Mouse (Mus musculus) CH12.LX (cell line): ENCODE data around the gene Vps18. TPM values are rescaled to one million over a fixed set of nuclear protein-coding genes. Genes with fewer than 3 reads are reported as not detected.

Experiments used
- DNase-seq: peaks from one replicate; pipeline ENCODE4 v3.0.0-alpha.2; 2013; ENCODE audit errors: extremely low read depth
- H3K27ac ChIP-seq: 2 replicates; pipeline ENCODE4 v1.5.1; 2012; ENCODE audit warnings: low read depth, mild to moderate bottlenecking, control low read depth, moderate library complexity; ENCODE audit not compliant: insufficient read depth
- H3K27me3 ChIP-seq: replicated peaks from 2 replicates; pipeline ENCODE3; 2012; ENCODE audit warnings: inconsistent platforms
- H3K36me3 ChIP-seq, 2 experiments: replicated peaks in 1 of 2; 2 replicates each; pipeline versions ENCODE3 to v1.6.1; 2012; ENCODE audit warnings: inconsistent platforms in 1 of 2, low read length in 1 of 2, mild to moderate bottlenecking in 1 of 2, mixed read lengths in 1 of 2, moderate library complexity in 1 of 2; ENCODE audit not compliant: control insufficient read depth in 1 of 2, insufficient read depth in 1 of 2
- H3K4me1 ChIP-seq, 2 experiments: 2 replicates each; pipeline ENCODE4 v1.6.1; 2012; ENCODE audit warnings: inconsistent platforms in 1 of 2, moderate library complexity in 1 of 2; ENCODE audit not compliant: insufficient read depth in 2 of 2, control insufficient read depth in 1 of 2
- H3K4me2 ChIP-seq: 2 replicates; pipeline ENCODE4 v1.6.1; 2012; ENCODE audit warnings: low read depth, mild to moderate bottlenecking, control low read depth; ENCODE audit not compliant: poor library complexity, insufficient read depth, severe bottlenecking
- H3K4me3 ChIP-seq, 3 experiments: fragments of 150-350 bp in 1 of 3; sonication (generic) in 1 of 3; replicated peaks in 1 of 3; 2 replicates each; pipeline versions ENCODE3 to v1.5.1; 2011 to 2012; ENCODE audit warnings: low read depth in 2 of 3, low read length in 2 of 3, mild to moderate bottlenecking in 2 of 3, moderate library complexity in 2 of 3, control low read depth in 1 of 3, improper control_type of control experiment in 1 of 3, inconsistent platforms in 1 of 3, mixed read lengths in 1 of 3; ENCODE audit not compliant: poor library complexity in 1 of 3
- H3K79me2 ChIP-seq: replicated peaks from 2 replicates; pipeline ENCODE4 v1.6.1; 2012; ENCODE audit warnings: mild to moderate bottlenecking, moderate library complexity; ENCODE audit not compliant: control insufficient read depth, poor library complexity, insufficient read depth, severe bottlenecking; ENCODE audit errors: extremely low read depth
- H3K9ac ChIP-seq: 2 replicates; pipeline ENCODE4 v1.6.1; 2012; ENCODE audit warnings: low read depth, mild to moderate bottlenecking, control low read depth, moderate library complexity; ENCODE audit not compliant: insufficient read depth
- H3K9me3 ChIP-seq: replicated peaks from 2 replicates; pipeline ENCODE3; 2012; ENCODE audit warnings: low read length, inconsistent platforms, mixed read lengths
- BHLHE40 ChIP-seq: IDR thresholded peaks from 2 replicates; pipeline ENCODE4 v1.6.1; 2011; ENCODE audit warnings: mild to moderate bottlenecking, low read depth, low read length, improper control_type of control experiment
- CHD2 ChIP-seq: IDR thresholded peaks from 2 replicates; pipeline ENCODE4 v1.6.1; 2011; ENCODE audit warnings: low read length, improper control_type of control experiment
- CTCF ChIP-seq, 2 experiments: IDR thresholded peaks in 1 of 2; conservative IDR thresholded peaks in 1 of 2; 2 replicates each; pipeline ENCODE4 v1.5.1; 2011 to 2012; ENCODE audit warnings: low read depth in 2 of 2, low read length in 2 of 2, improper control_type of control experiment in 1 of 2, inconsistent platforms in 1 of 2, mild to moderate bottlenecking in 1 of 2, moderate library complexity in 1 of 2
- E2F4 ChIP-seq: IDR thresholded peaks from 2 replicates; pipeline ENCODE4 v1.6.1; 2011; ENCODE audit warnings: low read depth, low read length, improper control_type of control experiment; ENCODE audit not compliant: insufficient replicate concordance
- EP300 ChIP-seq: IDR thresholded peaks from 2 replicates; pipeline ENCODE4 v1.6.1; 2011; ENCODE audit warnings: low read length, improper control_type of control experiment
- GABPA ChIP-seq: IDR thresholded peaks from 2 replicates; pipeline ENCODE4 v1.6.1; 2012; ENCODE audit warnings: low read depth, low read length, improper control_type of control experiment, inconsistent platforms; ENCODE audit not compliant: insufficient replicate concordance
- IRF4 ChIP-seq: IDR thresholded peaks from 2 replicates; pipeline ENCODE4 v1.6.1; 2014; ENCODE audit warnings: low read depth, mild to moderate bottlenecking, inconsistent platforms, low read length, improper control_type of control experiment
- JUN ChIP-seq: IDR thresholded peaks from 2 replicates; pipeline ENCODE4 v1.6.1; 2011; ENCODE audit warnings: low read depth, mild to moderate bottlenecking, low read length, improper control_type of control experiment, moderate library complexity; ENCODE audit not compliant: insufficient read depth
- JUND ChIP-seq: conservative IDR thresholded peaks from 2 replicates; pipeline ENCODE4 v1.6.1; 2011; ENCODE audit warnings: low read depth, low read length, improper control_type of control experiment
- MAFK ChIP-seq: IDR thresholded peaks from 2 replicates; pipeline ENCODE4 v1.6.1; 2011; ENCODE audit warnings: low read length, improper control_type of control experiment; ENCODE audit not compliant: insufficient replicate concordance
- MAX ChIP-seq: IDR thresholded peaks from 2 replicates; pipeline ENCODE4 v1.6.1; 2011; ENCODE audit warnings: low read length, improper control_type of control experiment
- MEF2A ChIP-seq: IDR thresholded peaks from 2 replicates; pipeline ENCODE4 v1.6.1; 2014; ENCODE audit warnings: low read depth, mild to moderate bottlenecking, inconsistent platforms, low read length, improper control_type of control experiment, borderline replicate concordance
- MXI1 ChIP-seq: IDR thresholded peaks from 2 replicates; pipeline ENCODE4 v1.6.1; 2011; ENCODE audit warnings: mild to moderate bottlenecking, low read depth, low read length, improper control_type of control experiment
- NELFE ChIP-seq: IDR thresholded peaks from 2 replicates; pipeline ENCODE4 v1.6.1; 2011; ENCODE audit warnings: low read depth, low read length, improper control_type of control experiment
- PAX5 ChIP-seq: IDR thresholded peaks from 2 replicates; pipeline ENCODE4 v1.6.1; 2012; ENCODE audit warnings: low read length, inconsistent platforms, mixed read lengths
- POLR2A ChIP-seq: IDR thresholded peaks from 2 replicates; pipeline ENCODE4 v1.6.1; 2011; ENCODE audit warnings: low read depth, mild to moderate bottlenecking, improper control_type of control experiment, low read length
- RAD21 ChIP-seq: IDR thresholded peaks from 2 replicates; pipeline ENCODE4 v1.6.1; 2011; ENCODE audit warnings: low read depth, mild to moderate bottlenecking, low read length, improper control_type of control experiment, moderate library complexity
- RCOR1 ChIP-seq: conservative IDR thresholded peaks from 2 replicates; pipeline ENCODE4 v1.6.1; 2012; ENCODE audit warnings: low read depth, mild to moderate bottlenecking, inconsistent platforms, low read length, improper control_type of control experiment
- SMC3 ChIP-seq: IDR thresholded peaks from 2 replicates; pipeline ENCODE4 v1.6.1; 2011; ENCODE audit warnings: low read depth, low read length, improper control_type of control experiment
- TCF12 ChIP-seq: IDR thresholded peaks from 2 replicates; pipeline ENCODE4 v1.6.1; 2014; ENCODE audit warnings: low read depth, mild to moderate bottlenecking, inconsistent platforms, low read length, improper control_type of control experiment
- USF1 ChIP-seq: IDR thresholded peaks from 2 replicates; pipeline ENCODE4 v1.6.1; 2014; ENCODE audit warnings: low read depth, mild to moderate bottlenecking, inconsistent platforms, low read length, improper control_type of control experiment
- USF2 ChIP-seq: conservative IDR thresholded peaks from 2 replicates; pipeline ENCODE4 v1.6.1; 2011; ENCODE audit warnings: low read depth, low read length, improper control_type of control experiment
- ZKSCAN1 ChIP-seq: IDR thresholded peaks from 2 replicates; pipeline ENCODE4 v1.6.1; 2012; ENCODE audit warnings: low read depth, inconsistent platforms, low read length, improper control_type of control experiment, borderline replicate concordance
- ZNF384 ChIP-seq: IDR thresholded peaks from 2 replicates; pipeline ENCODE4 v1.6.1; 2012; ENCODE audit warnings: low read depth, low read length, improper control_type of control experiment, inconsistent platforms
- dilution Hi-C: fragments of 300-500 bp; cut with MboI; formaldehyde crosslinking; loops from 2 replicates; pipeline ENCODE4 v1.14.3; 2020; ENCODE audit warnings: low sequenced_read_pairs; ENCODE audit not compliant: extremely low pct_unique_long_range_greater_than_20kb, extremely low pct_ligation_motif_present
- in situ Hi-C: fragments of 300-500 bp; cut with MboI; formaldehyde crosslinking; loops from 3 replicates; pipeline ENCODE4 v1.14.3; 2019; ENCODE audit warnings: low sequenced_read_pairs, low pct_ligation_motif_present, low pct_unique_long_range_greater_than_20kb, mixed read lengths
- polyA plus RNA-seq: library from polyadenylated mRNA; unstranded; fragments of >175 nt; gene quantifications from 2 replicates; pipeline ENCODE4 v1.2.1, GENCODE M21; 2012; ENCODE audit warnings: low read depth; ENCODE audit not compliant: insufficient read length
- total RNA-seq, 2 experiments: library from RNA; depleted of rRNA; stranded (reverse); fragments of 300-350 nt in 1 of 2; fragments of >200 nt in 1 of 2; gene quantifications; 2 replicates each; pipeline ENCODE4 v1.2.3; 2012 to 2014

The Vps18 gene
- total and polyA plus RNA-seq, 3 experiments = 8.7 to 17.9 (median 15.4) TPM

DNA sequence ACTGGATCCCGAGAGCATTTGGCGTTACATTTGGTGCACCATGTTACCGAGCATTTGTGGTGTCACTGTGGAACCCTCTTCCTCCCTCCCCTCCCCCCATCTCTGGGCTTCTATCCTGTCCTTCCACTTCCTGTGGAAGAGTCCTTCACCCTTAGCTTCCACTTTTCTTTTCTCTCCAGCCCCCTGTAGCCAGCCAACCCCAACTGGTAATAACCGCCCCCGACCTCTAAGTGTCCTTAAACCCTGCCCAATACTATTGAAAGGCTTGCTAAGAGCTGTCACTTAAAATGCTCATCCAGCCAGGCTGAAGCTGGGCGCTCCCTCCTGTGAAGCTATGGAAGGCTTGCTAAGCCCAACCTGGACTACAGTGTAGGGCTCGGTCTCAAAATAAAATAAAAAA lies 11.6 kb upstream of the Vps18 start:
- H3K27me3 ChIP-seq = peaks cover 1% of the 10 kb centered on the region
- dilution Hi-C loops (no loop called here), in situ Hi-C loops (no loop called here)
- no peaks in the 10 kb centered on the region for H3K36me3 ChIP-seq
- no peak overlapping the region for H3K9ac ChIP-seq
- H3K4me3 ChIP-seq = no peak overlapping the region
- no peak overlapping the region for H3K27ac ChIP-seq
- no peak overlapping the region for H3K4me2 ChIP-seq
- H3K9me3 ChIP-seq = no peaks in the 10 kb centered on the region
- no peaks in the 10 kb centered on the region for H3K79me2 ChIP-seq
- no peak for DNase-seq
- H3K4me1 ChIP-seq = peaks cover 3 to 7% of the 10 kb centered on the region in 2 experiments
- TF ChIP-seq ZNF384 (no peak), IRF4 (no peak), BHLHE40 (no peak), TCF12 (no peak), GABPA (no peak), SMC3 (no peak)

DNA sequence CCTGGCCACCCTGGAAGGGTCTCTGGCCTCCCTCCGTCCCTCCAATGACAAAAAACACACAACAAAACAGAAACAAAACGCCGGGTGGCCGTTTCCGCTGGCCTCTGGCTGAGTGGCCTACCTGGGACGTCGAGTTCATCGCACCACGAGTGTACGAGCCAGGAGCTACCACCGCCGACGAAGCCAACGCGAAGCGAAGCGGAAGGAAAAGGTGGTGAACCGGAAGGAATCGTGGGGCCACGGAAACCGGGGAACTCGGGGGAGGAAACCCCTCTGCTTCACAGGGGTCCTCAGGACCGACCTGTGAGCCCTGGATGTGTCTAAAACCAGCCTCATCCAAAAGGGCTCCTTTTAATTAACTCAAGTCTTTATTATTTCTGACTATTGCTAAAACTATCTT lies 10.7 kb upstream of the Vps18 start:
- dilution Hi-C loops (no loop called here), in situ Hi-C loops (no loop called here)
- Histone ChIP-seq H3K9ac (no peak overlapping the region), H3K27ac (no peak overlapping the region), H3K27me3 (peaks cover 1% of the 10 kb centered on the region), H3K36me3 (no peaks in the 10 kb centered on the region), H3K4me3 (no peak overlapping the region), H3K9me3 (no peaks in the 10 kb centered on the region), H3K4me1 (peaks cover 3 to 7% of the 10 kb centered on the region in 2 experiments), H3K79me2 (no peaks in the 10 kb centered on the region), H3K4me2 (no peak overlapping the region)
- TF ChIP-seq NELFE (no peak), E2F4 (no peak), USF2 (no peak), EP300 (no peak), RCOR1 (no peak), RAD21 (no peak), MEF2A (no peak)
- DNase-seq = no peak

DNA sequence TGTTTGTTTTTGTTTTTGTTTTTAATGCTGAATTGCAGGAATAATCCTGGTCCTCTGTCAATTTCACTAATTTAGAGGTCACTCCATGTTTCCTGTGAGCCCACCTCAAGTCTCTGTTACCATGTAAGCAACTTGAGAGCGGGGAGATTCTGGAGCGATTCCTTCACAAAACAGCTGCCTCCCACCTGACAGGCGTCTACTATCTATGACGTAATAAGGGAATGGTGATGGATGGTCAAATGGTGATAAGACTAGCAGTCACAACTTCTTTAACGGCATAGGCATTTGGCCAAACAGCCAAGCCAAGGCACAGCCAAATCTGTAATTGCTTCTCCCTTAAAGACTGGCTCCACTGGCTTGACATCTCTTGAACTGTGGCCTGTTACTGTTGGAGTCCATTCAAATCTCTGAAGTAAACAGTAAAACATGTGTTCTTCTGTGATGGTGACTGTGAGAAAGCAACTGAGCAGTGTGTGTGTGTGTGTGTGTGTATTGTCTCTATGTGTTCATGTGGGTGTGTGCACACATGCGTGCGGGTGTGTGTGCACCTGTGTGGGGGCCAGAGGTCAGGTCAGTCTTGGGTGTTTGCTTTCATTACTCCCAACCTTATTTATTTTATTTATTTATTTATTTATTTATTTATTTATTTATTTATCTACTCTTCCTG lies 6.5 kb upstream of the Vps18 start:
- in situ Hi-C loops = no loop called here
- Histone ChIP-seq H3K36me3 (no peaks in the 10 kb centered on the region), H3K4me1 (no peaks in the 10 kb centered on the region), H3K9ac (no peak overlapping the region), H3K27me3 (no peaks in the 10 kb centered on the region), H3K79me2 (no peaks in the 10 kb centered on the region), H3K4me2 (no peak overlapping the region)
- dilution Hi-C loops = no loop called here
- no peak for DNase-seq
- TF ChIP-seq TCF12 = no peak
- TF ChIP-seq JUND = no peak
- no peak for TF ChIP-seq EP300
- TF ChIP-seq PAX5 = no peak
- no peak for TF ChIP-seq BHLHE40
- TF ChIP-seq JUN = no peak
- TF ChIP-seq USF1 = no peak
- TF ChIP-seq MAFK = no peak
- TF ChIP-seq CHD2 = no peak
- no peak for TF ChIP-seq RCOR1
- TF ChIP-seq GABPA = no peak
- TF ChIP-seq SMC3 = no peak
- TF ChIP-seq CTCF (conservative IDR thresholded peaks at IDR 0.05 in 1 of 2, IDR thresholded peaks at IDR 0.05 in 1 of 2; ENCODE audit: low read depth in 2 of 2, low read length in 2 of 2) = no peak
- no peak for TF ChIP-seq IRF4
- no peak for TF ChIP-seq MXI1
- no peak for TF ChIP-seq MAX
- no peak for TF ChIP-seq ZKSCAN1
- TF ChIP-seq ZNF384 = no peak
- no peak for TF ChIP-seq POLR2A
- TF ChIP-seq, all 38 proteins: peak for 0
- H3K9me3 ChIP-seq = no peaks in the 10 kb centered on the region
- H3K27ac ChIP-seq = no peak overlapping the region
- H3K4me3 ChIP-seq = no peak overlapping the region
